Mouse (Mus musculus) liver, embryonic 16.5 days (tissue): ENCODE data around the gene Flna. TPM values are rescaled to one million over a fixed set of nuclear protein-coding genes. Genes with fewer than 3 reads are reported as not detected.

Experiments
- ATAC-seq: fragments of 200-750 bp; cut with Nextera tagmentation; 2 replicates; pipeline ENCODE4 v1.8.0; 2017; ENCODE audit warnings: low read depth, mild to moderate bottlenecking, moderate number of reproducible peaks, moderate library complexity
- H3K27ac ChIP-seq: fragments of 300-500 bp; sonication (generic); 2 replicates; pipeline ENCODE4 v1.5.1; 2014; ENCODE audit warnings: mild to moderate bottlenecking, low read length
- H3K27me3 ChIP-seq: fragments of 300-500 bp; sonication (generic); 2 replicates; pipeline ENCODE4 v1.6.1; 2014; ENCODE audit warnings: low read depth, low read length, mixed read lengths; ENCODE audit not compliant: control insufficient read depth, insufficient read depth
- H3K36me3 ChIP-seq: fragments of 300-500 bp; sonication (generic); 2 replicates; pipeline ENCODE4 v1.6.1; 2014; ENCODE audit warnings: mild to moderate bottlenecking; ENCODE audit not compliant: control insufficient read depth, insufficient read depth
- H3K4me1 ChIP-seq: fragments of 300-500 bp; sonication (generic); 2 replicates; pipeline ENCODE4 v1.6.1; 2014; ENCODE audit warnings: low read depth, low read length, mixed read lengths; ENCODE audit not compliant: control insufficient read depth
- H3K4me2 ChIP-seq: fragments of 300-500 bp; sonication (generic); 2 replicates; pipeline ENCODE4 v1.6.1; 2014; ENCODE audit warnings: low read depth, low read length, mixed read lengths
- H3K4me3 ChIP-seq: fragments of 300-500 bp; sonication (generic); 2 replicates; pipeline ENCODE4 v1.5.1; 2014; ENCODE audit warnings: low read depth, mild to moderate bottlenecking, low read length
- H3K9ac ChIP-seq: fragments of 300-500 bp; sonication (generic); 2 replicates; pipeline ENCODE4 v1.6.1; 2014; ENCODE audit warnings: low read depth, low read length
- H3K9me3 ChIP-seq: fragments of 300-500 bp; sonication (generic); replicated peaks from 2 replicates; pipeline ENCODE4 v1.6.1; 2016; ENCODE audit warnings: low read length; ENCODE audit not compliant: control insufficient read depth
- WGBS: fragments of 180-500 bp; shearing (Covaris S2); extraction: QIAGEN DNeasy Blood & Tissue Kit; methylation state at CpG from one replicate; pipeline ENCODE4 v1.1.7; 2014; ENCODE audit not compliant: insufficient replicate concordance; 5-methylcytosine and 5-hydroxymethylcytosine counted together
- polyA plus RNA-seq: library from polyadenylated mRNA; unstranded; fragments of >200 nt; fragmentation: Nextera tagmentation; extraction: Ambion mirVana; gene quantifications from 2 replicates; pipeline ENCODE4 v1.2.1, GENCODE M21; 2015

Flna gene
- polyA plus RNA-seq, 1 experiment from 2014 or later = 53.3 TPM

GRCm38 (mm10) chrX:74277916-74278315 is 28.3 kb upstream of the Flna start:
- Histone ChIP-seq H3K9me3 (no peaks in the 10 kb centered on the region), H3K4me3 (no peak overlapping the region), H3K4me1 (no peaks in the 10 kb centered on the region; the same call in 1 of the 2 replicates), H3K9ac (no peak overlapping the region), H3K36me3 (peaks cover 5% of the 10 kb centered on the region), H3K4me2 (no peak overlapping the region), H3K27me3 (no peaks in the 10 kb centered on the region), H3K27ac (no peak overlapping the region)
- 42% methylated on average over 7 of the region's 8 CpGs for WGBS
- no peak for ATAC-seq

DNA sequence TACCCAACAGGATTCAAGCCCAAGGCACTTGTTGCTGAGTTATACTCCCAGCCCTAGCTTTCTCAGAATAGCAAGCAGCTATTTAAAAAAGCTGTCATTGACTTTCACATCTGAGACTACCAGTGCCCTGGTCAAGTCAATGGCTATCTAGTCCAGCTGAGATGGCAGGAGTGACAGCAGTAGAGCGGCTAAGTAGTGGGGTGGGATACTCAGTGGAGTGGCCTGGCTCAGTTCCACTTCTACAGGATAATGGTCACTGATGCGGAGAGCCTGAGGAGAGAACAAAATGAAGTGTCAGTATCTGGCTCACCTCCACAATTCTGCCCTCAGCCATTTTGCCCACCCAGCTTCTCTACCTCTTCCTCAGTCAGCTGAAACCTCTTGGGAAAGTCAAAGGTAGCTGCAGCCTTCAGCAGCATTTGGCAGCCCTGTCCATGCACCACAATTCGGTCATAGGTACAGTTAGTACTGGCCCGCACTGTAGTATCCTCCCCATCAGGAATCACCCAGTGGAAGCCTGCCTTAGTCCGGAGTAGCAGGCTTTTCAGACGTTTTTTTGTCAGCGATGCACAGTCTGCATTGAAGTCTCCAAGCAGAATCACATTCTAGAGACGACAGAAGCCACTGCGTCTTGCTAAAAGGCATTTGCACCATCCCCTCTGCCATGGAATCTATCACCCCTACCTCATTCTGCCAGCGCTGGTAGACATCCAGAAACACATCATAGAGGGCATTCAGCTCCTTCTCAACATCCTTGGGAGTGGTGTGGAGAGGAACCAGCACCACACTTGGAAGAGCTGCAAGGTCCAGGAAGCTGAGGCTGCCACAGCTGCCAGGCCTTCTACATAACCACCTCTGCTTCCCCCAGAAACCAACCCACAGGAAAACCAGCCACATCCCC is 24.1 kb upstream of the Flna start:
- H3K4me2 ChIP-seq = no peak overlapping the region
- H3K36me3 ChIP-seq = peaks cover 5% of the 10 kb centered on the region
- no peaks in the 10 kb centered on the region for H3K27me3 ChIP-seq
- H3K4me1 ChIP-seq = no peaks in the 10 kb centered on the region; the same call in 1 of the 2 replicates
- no peak overlapping the region for H3K9ac ChIP-seq
- 28% methylated on average over 10 of the region's 10 CpGs for WGBS
- H3K27ac ChIP-seq = peak overlapping the region; percentile 19
- no peak overlapping the region for H3K4me3 ChIP-seq
- H3K9me3 ChIP-seq = no peaks in the 10 kb centered on the region
- no peak for ATAC-seq

DNA sequence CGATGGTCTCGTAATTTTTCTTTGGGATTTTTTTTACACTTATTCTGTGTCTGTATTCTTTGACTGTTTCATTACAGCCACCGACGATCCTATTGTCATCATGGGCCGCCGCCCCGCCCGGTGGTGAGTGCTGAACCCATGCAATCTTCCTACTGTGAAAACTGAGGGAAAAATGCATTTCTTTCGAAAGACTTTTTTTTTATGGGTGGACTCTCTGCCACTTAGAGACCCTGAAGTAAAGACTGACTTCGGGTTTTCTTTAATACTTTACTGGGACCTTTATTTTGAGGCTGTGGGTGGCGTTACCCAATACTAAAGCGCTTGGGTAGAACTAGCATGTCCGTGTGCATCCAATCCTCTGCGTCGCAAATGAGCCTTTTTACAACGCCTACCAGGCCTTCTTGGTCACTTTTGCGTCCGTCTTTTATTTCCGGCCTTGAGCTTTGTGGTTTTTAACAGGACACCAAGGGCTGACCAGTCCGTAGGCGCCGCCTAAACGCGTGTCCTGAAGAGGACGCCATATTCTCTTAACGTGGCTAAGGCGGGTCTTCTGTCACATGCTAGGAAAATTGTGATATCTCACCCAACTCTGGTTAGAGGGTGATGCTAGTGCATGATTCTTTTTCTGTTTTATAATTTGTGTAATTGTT is 21.4 kb upstream of the Flna start:
- Histone ChIP-seq H3K4me3 (peak overlapping the region; percentile 72), H3K36me3 (peaks cover 5% of the 10 kb centered on the region; the same call in 1 of the 2 replicates), H3K27ac (peak overlapping the region; percentile 75), H3K9me3 (no peaks in the 10 kb centered on the region), H3K4me2 (peak overlapping the region; percentile 61), H3K27me3 (no peaks in the 10 kb centered on the region), H3K9ac (peak overlapping the region; percentile 72), H3K4me1 (no peaks in the 10 kb centered on the region; the same call in 1 of the 2 replicates)
- ATAC-seq = no peak
- 18% methylated on average over 27 of the region's 27 CpGs for WGBS

DNA sequence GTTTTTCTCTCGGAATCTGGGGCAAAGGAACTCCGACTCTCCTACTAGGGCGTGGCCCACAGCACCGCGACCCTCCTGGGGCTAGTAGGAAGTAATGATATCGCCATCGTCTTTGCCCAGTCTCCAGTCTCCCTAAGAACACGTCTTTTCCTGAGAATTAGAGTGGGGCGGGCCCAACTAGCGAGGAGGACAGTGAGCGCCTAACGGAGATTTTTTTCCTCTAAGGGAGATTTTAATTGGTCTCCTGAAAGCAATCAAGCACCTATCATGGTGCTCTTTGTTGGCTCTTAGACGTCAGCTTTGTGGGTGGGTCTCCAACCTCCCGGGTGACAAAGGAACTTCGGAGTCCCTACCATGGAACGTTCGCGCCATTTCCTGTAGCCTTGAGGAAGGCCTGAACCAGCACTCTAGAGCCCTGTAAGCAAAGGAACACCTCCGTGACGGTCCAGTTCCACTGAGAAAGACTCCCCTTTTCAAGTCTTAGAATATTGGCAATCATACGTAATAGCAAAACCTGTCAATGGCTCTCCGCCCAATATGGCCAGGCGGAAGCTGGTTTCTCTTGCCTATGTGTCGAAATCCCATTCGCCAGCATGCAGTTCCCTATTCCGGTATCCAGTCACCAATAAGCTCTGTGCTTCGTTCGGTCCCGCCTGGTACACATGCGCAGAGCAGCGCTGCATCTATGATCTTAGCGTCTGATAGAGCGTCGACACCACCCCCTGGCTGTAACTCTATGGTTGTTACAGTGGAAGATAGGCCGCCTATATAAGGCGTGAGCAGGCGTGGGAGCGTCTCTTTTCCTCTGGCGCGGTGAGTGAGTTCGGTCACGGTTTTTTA is 20.7 kb upstream of the Flna start, which contains the start of gene Rpl10:
TSS of gene Rpl10 (plus strand) at position 751 of the 840 bp plus-strand sequence.
- H3K4me1 ChIP-seq = no peaks in the 10 kb centered on the region; the same call in 1 of the 2 replicates
- H3K27me3 ChIP-seq = no peaks in the 10 kb centered on the region
- peak within 1 kb of the TSS; percentile 72 for H3K4me3 ChIP-seq
- peaks cover 5% of the 10 kb centered on the region; the same call in 1 of the 2 replicates for H3K36me3 ChIP-seq
- H3K4me2 ChIP-seq = peak within 1 kb of the TSS; percentile 80
- no peaks in the 10 kb centered on the region for H3K9me3 ChIP-seq
- ATAC-seq = peak; percentile 95
- WGBS = 19% methylated on average over 42 of the region's 42 CpGs
- peak within 1 kb of the TSS; percentile 72 for H3K9ac ChIP-seq
- H3K27ac ChIP-seq = peak within 1 kb of the TSS; percentile 92

DNA sequence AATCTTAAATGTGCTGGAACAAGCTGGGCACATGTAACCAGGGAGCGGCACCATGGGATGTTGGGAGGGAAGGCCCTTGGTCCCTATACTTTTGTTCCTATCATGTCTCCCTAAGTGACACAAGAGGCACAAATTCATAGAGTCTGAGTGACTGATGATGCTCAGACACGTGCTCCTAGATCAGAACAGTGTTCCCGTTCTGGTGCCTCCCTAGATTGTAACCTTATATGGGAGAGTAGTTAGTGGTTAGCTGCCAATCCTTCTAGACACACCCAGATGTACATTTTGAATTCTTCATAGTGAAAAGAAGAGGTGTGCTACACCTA is 20.1 kb upstream of the Flna start:
- no peak for ATAC-seq
- peak overlapping the region; percentile 72 for H3K4me3 ChIP-seq
- no peaks in the 10 kb centered on the region; the same call in 1 of the 2 replicates for H3K4me1 ChIP-seq
- peak overlapping the region; percentile 65 for H3K9ac ChIP-seq
- H3K4me2 ChIP-seq = peak overlapping the region; percentile 80
- 30% methylated on average over 3 of the region's 3 CpGs for WGBS
- peak overlapping the region; percentile 92 for H3K27ac ChIP-seq
- H3K27me3 ChIP-seq = no peaks in the 10 kb centered on the region
- peaks cover 5% of the 10 kb centered on the region; the same call in 1 of the 2 replicates for H3K36me3 ChIP-seq
- no peaks in the 10 kb centered on the region for H3K9me3 ChIP-seq

GRCm38 (mm10) chrX:74257746-74258145 is 8.1 kb upstream of the Flna start:
- WGBS = 62% methylated on average over 3 of the region's 3 CpGs
- no peaks in the 10 kb centered on the region for H3K9me3 ChIP-seq
- H3K4me3 ChIP-seq = no peak overlapping the region
- peaks cover 3% of the 10 kb centered on the region; the same call in 1 of the 2 replicates for H3K4me1 ChIP-seq
- ATAC-seq = no peak
- no peak overlapping the region for H3K9ac ChIP-seq
- no peak overlapping the region for H3K4me2 ChIP-seq
- H3K36me3 ChIP-seq = peaks cover 4% of the 10 kb centered on the region; the same call in 1 of the 2 replicates
- H3K27ac ChIP-seq = no peak overlapping the region
- no peaks in the 10 kb centered on the region for H3K27me3 ChIP-seq

GRCm38 (mm10) chrX:74254888-74255565 is 5.4 kb upstream of the Flna start:
- no peaks in the 10 kb centered on the region for H3K9me3 ChIP-seq
- H3K4me2 ChIP-seq = peak overlapping the region; percentile 80
- peaks cover 4% of the 10 kb centered on the region; the same call in 1 of the 2 replicates for H3K36me3 ChIP-seq
- peak; percentile 49; the same call in 1 of the 2 replicates for ATAC-seq
- WGBS = 20% methylated on average over 31 of the region's 31 CpGs
- peak overlapping the region; percentile 81 for H3K9ac ChIP-seq
- no peaks in the 10 kb centered on the region for H3K27me3 ChIP-seq
- peaks cover 3% of the 10 kb centered on the region; the same call in 1 of the 2 replicates for H3K4me1 ChIP-seq
- peak overlapping the region; percentile 87 for H3K27ac ChIP-seq
- H3K4me3 ChIP-seq = peak overlapping the region; percentile 74
